In the genomic region with DNA sequence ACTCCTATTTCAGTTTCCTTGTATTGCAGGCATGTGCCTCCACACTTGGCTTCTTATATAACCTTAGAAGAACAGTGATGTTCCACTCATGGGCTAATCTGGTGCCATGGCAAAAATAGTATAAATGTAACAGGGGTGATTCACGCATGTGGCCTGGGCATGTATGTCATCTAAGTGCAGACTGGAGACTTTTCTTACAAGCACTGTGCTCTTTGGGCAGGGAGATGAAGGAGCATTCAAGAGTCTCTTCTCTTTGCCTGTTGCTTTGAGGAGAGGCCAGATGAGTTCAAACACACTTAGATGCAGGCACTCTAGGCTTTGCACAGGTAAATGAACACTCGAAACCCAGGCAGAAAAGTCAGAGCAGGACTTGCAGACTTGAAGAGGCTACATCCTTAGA, we compare ENCODE assay signal across 22 mouse cellular contexts. TPM values are rescaled to one million over a fixed set of nuclear protein-coding genes. Genes with fewer than 3 reads are reported as not detected.
DNase-seq lines count a peak whose midpoint lies in the region; ATAC-seq and TF ChIP-seq lines count a peak whose summit lies in the region.
"Had no signal": no experiment of that assay in that cellular context is flagged by ENCODE, and none has a peak within 500 bp of the region (broad histone marks: within the 10 kb centered on the region; RNA-seq: fewer than 3 reads in every experiment).

No protein-coding gene starts in this region.

- no peak overlapping the region for H3K4me2 ChIP-seq in lung, embryonic 14.5 days
- no peak overlapping the region for H3K4me2 ChIP-seq in embryonic facial prominence, embryonic 12.5 days (replicated peaks)
- no peak overlapping the region for H3K4me2 ChIP-seq in embryonic facial prominence, embryonic 15.5 days (replicated peaks)
- no peak overlapping the region for H3K4me2 ChIP-seq in limb, embryonic 14.5 days (replicated peaks; ENCODE audit: low read depth, low read length, severe bottlenecking)
- H3K4me2 ChIP-seq: heart, embryonic 11.5 days; heart, embryonic 15.5 days; hindbrain, embryonic 14.5 days had no signal

- no peak for ATAC-seq in lung, embryonic 14.5 days (ENCODE audit: insufficient read depth)
- no peak for ATAC-seq in embryonic facial prominence, embryonic 12.5 days (ENCODE audit: insufficient number of reproducible peaks, insufficient read depth, low FRiP score, low TSS enrichment)
- ATAC-seq in embryonic facial prominence, embryonic 15.5 days (ENCODE audit: insufficient number of reproducible peaks, low FRiP score, low TSS enrichment, low read depth): no peak
- ATAC-seq in limb, embryonic 14.5 days (ENCODE audit: low FRiP score, low read depth): no peak
- ATAC-seq: forebrain, embryonic 14.5 days; intestine, embryonic 16.5 days had no signal

- 76% methylated on average over 2 of the region's 2 CpGs for WGBS in lung, embryonic 14.5 days
- WGBS in embryonic facial prominence, embryonic 12.5 days: 67% methylated on average over 2 of the region's 2 CpGs
- WGBS in embryonic facial prominence, embryonic 15.5 days: 78% methylated on average over 2 of the region's 2 CpGs
- WGBS in limb, embryonic 14.5 days: 81% methylated on average over 2 of the region's 2 CpGs

- intact Hi-C loops in left cerebral cortex, adult 2 months (cut with DNase I): no loop called here

- no peaks in the 10 kb centered on the region for H3K9me3 ChIP-seq in lung, embryonic 14.5 days (ENCODE audit: low read depth, low read length)
- H3K9me3 ChIP-seq in embryonic facial prominence, embryonic 12.5 days: no peaks in the 10 kb centered on the region
- H3K9me3 ChIP-seq in embryonic facial prominence, embryonic 15.5 days (replicated peaks): no peaks in the 10 kb centered on the region
- H3K9me3 ChIP-seq in limb, embryonic 14.5 days (ENCODE audit: control insufficient read depth, low read length): no peaks in the 10 kb centered on the region
- H3K9me3 ChIP-seq: forebrain, embryonic 10.5 days; heart, embryonic 15.5 days had no signal

- DNase-seq in lung, embryonic 14.5 days: no peak
- no peak for DNase-seq in lung, adult 18-20 months
- no peak for DNase-seq in limb, embryonic 14.5 days (ENCODE audit: low spot score)
- DNase-seq in left cerebral cortex, adult 2 months (ENCODE audit: extremely low spot score in 1 of 2, low spot score in 2 of 2): no peak
- DNase-seq in frontal cortex, postnatal 36 days (ENCODE audit: low spot score in 2 of 2): no peak
- DNase-seq: adrenal gland, adult 2 months; adrenal gland, postnatal 25 days; cerebellum, adult 18-20 months; cerebellum, adult 9-11 months; cerebellum, postnatal 36 days; gastrocnemius, postnatal 25 days; heart, adult 18-20 months; heart, postnatal 14 days had no signal

- H3K9ac ChIP-seq in lung, embryonic 14.5 days: no peak overlapping the region
- H3K9ac ChIP-seq in embryonic facial prominence, embryonic 12.5 days: no peak overlapping the region
- H3K9ac ChIP-seq in embryonic facial prominence, embryonic 15.5 days: no peak overlapping the region
- no peak overlapping the region for H3K9ac ChIP-seq in limb, embryonic 14.5 days (ENCODE audit: low read depth, low read length, severe bottlenecking)
- H3K9ac ChIP-seq: heart, embryonic 15.5 days; hindbrain, embryonic 14.5 days had no signal

- H3K36me3 ChIP-seq in lung, embryonic 14.5 days (ENCODE audit: insufficient read depth): no peaks in the 10 kb centered on the region
- H3K36me3 ChIP-seq in embryonic facial prominence, embryonic 12.5 days: no peaks in the 10 kb centered on the region
- no peaks in the 10 kb centered on the region for H3K36me3 ChIP-seq in embryonic facial prominence, embryonic 15.5 days
- no peaks in the 10 kb centered on the region for H3K36me3 ChIP-seq in limb, embryonic 14.5 days (ENCODE audit: control insufficient read depth, insufficient read depth, low read length)
- H3K36me3 ChIP-seq: forebrain, embryonic 10.5 days; heart, embryonic 15.5 days had no signal

- H3K27ac ChIP-seq in lung, embryonic 14.5 days (ENCODE audit: low read depth): 0 out of 2 replicates have a peak overlapping the region, but pooled peaks have one; percentile 8
- peak overlapping the region; percentile 54 for H3K27ac ChIP-seq in embryonic facial prominence, embryonic 12.5 days
- peak overlapping the region; percentile 58 for H3K27ac ChIP-seq in embryonic facial prominence, embryonic 15.5 days (replicated peaks)
- H3K27ac ChIP-seq in limb, embryonic 14.5 days (replicated peaks; ENCODE audit: low read depth, low read length): peak overlapping the region; percentile 34; the same call in 1 of the 2 replicates
- no peak overlapping the region for H3K27ac ChIP-seq in left cerebral cortex, adult 2 months
- H3K27ac ChIP-seq: forebrain, embryonic 10.5 days; heart, embryonic 15.5 days; hindbrain, embryonic 14.5 days had no signal

- no peak overlapping the region for H3K4me3 ChIP-seq in lung, embryonic 14.5 days (ENCODE audit: low read depth, low read length)
- no peak overlapping the region for H3K4me3 ChIP-seq in embryonic facial prominence, embryonic 12.5 days
- H3K4me3 ChIP-seq in embryonic facial prominence, embryonic 15.5 days (replicated peaks): no peak overlapping the region
- no peak overlapping the region for H3K4me3 ChIP-seq in limb, embryonic 14.5 days (replicated peaks; ENCODE audit: low read length)
- no peak overlapping the region for H3K4me3 ChIP-seq in left cerebral cortex, adult 2 months
- H3K4me3 ChIP-seq: erythroblast, embryonic 14.5 days; forebrain, embryonic 10.5 days; heart, embryonic 15.5 days had no signal

- no peaks in the 10 kb centered on the region for H3K4me1 ChIP-seq in lung, embryonic 14.5 days (ENCODE audit: insufficient read depth)
- peaks cover 34% of the 10 kb centered on the region for H3K4me1 ChIP-seq in embryonic facial prominence, embryonic 12.5 days
- H3K4me1 ChIP-seq in embryonic facial prominence, embryonic 15.5 days: peaks cover 23% of the 10 kb centered on the region
- peaks cover 22% of the 10 kb centered on the region for H3K4me1 ChIP-seq in limb, embryonic 14.5 days (ENCODE audit: control insufficient read depth, insufficient read depth, low read length)

- no peaks in the 10 kb centered on the region for H3K27me3 ChIP-seq in lung, embryonic 14.5 days (ENCODE audit: insufficient read depth, low read length)
- H3K27me3 ChIP-seq in embryonic facial prominence, embryonic 12.5 days: no peaks in the 10 kb centered on the region
- H3K27me3 ChIP-seq in embryonic facial prominence, embryonic 15.5 days: no peaks in the 10 kb centered on the region
- H3K27me3 ChIP-seq in limb, embryonic 14.5 days (ENCODE audit: control insufficient read depth, insufficient read depth, low read length): no peaks in the 10 kb centered on the region
- H3K27me3 ChIP-seq: heart, embryonic 15.5 days had no signal

- no peak for TF ChIP-seq CTCF in lung, embryonic 14.5 days (IDR thresholded peaks at IDR 0.05; ENCODE audit: low read depth)
- TF ChIP-seq CTCF in left cerebral cortex, adult 2 months (IDR thresholded peaks at IDR 0.05): no peak

- TF ChIP-seq POLR2A in limb, embryonic 14.5 days (IDR thresholded peaks at IDR 0.05; ENCODE audit: borderline replicate concordance, extremely low read depth, insufficient read depth, insufficient read length): no peak

RNA-seq across cellular contexts. Expression of gene Cped1, which starts 38.5 kb away (rescaled TPM):
- polyA plus RNA-seq in lung, embryonic 14.5 days (2014; fragmentation: Nextera tagmentation; extraction: Ambion mirVana): 36.9 and 42.0 TPM in 2 replicates
- polyA plus RNA-seq in embryonic facial prominence, embryonic 12.5 days (2016; fragmentation: Nextera tagmentation; extraction: Ambion mirVana): 34.7 and 35.9 TPM in 2 replicates
- 28.5 and 30.3 TPM in 2 replicates for polyA plus RNA-seq in embryonic facial prominence, embryonic 15.5 days (2015; fragmentation: Nextera tagmentation; extraction: Ambion mirVana)
- 29.2 and 31.0 TPM in 2 replicates for polyA plus RNA-seq in limb, embryonic 14.5 days (2012; rRNA removed)
- 44.3 and 55.7 TPM in 2 replicates for polyA plus RNA-seq in limb, embryonic 14.5 days (2014; fragmentation: Nextera tagmentation; extraction: Ambion mirVana)
- 1 to 10 TPM; 3.6 to 4.7 TPM for total RNA-seq in left cerebral cortex, adult 2 months (2021)
